Mouse (Mus musculus) ES-Bruce4 (cell line): ENCODE results near the gene Herpud2.

ENCODE experiments used
- CTCF ChIP-seq: IDR thresholded peaks from one replicate; pipeline ENCODE4 v1.8.1; 2011; ENCODE audit warnings: low read depth, low read length
- EP300 ChIP-seq: IDR thresholded peaks from 2 replicates; pipeline ENCODE4 v1.6.1; 2011; ENCODE audit warnings: low read depth, low read length; ENCODE audit not compliant: insufficient read depth
- POLR2A ChIP-seq: IDR thresholded peaks from one replicate; pipeline ENCODE4 v1.8.1; 2011; ENCODE audit warnings: low read length; ENCODE audit not compliant: insufficient read depth

- TF ChIP-seq POLR2A = no peak
- peak; percentile 79 for TF ChIP-seq CTCF
- TF ChIP-seq EP300 = no peak
Measured at GRCm38 (mm10) chr9:25167458-25168084, 16.0 kb upstream of the Herpud2 start.
